Mouse (Mus musculus) layer of hippocampus, adult 18-20 months (tissue): ENCODE results near the gene Grid1. TPM values are rescaled to one million over a fixed set of nuclear protein-coding genes. Genes with fewer than 3 reads are reported as not detected.

Experiments used
- DNase-seq, 2 experiments: peaks; one replicate each; pipeline ENCODE4 v3.0.0; 2022; ENCODE audit warnings: low spot score in 2 of 2
- total RNA-seq, 2 experiments: library from RNA; stranded (reverse); gene quantifications; 2 replicates each; pipeline ENCODE4 v1.2.3; 2021

The Grid1 gene
- total RNA-seq, 2 experiments from 2014 or later: 51.1 to 53.0 TPM

GRCm38 (mm10) chr14:34980756-34981155 is 160.8 kb downstream of the Grid1 start:
- no peak for DNase-seq

GRCm38 (mm10) chr14:34989131-34989530 is 169.2 kb downstream of the Grid1 start:
- DNase-seq: no peak

GRCm38 (mm10) chr14:35006736-35007135 is 186.8 kb downstream of the Grid1 start:
- no peak for DNase-seq

- DNase-seq: no peak
These were observed 188.8 kb downstream of the Grid1 start for GRCm38 (mm10) chr14:35008674-35009073.

- no peak for DNase-seq
These were observed 189.2 kb downstream of the Grid1 start for GRCm38 (mm10) chr14:35009074-35009473.

- DNase-seq: no peak
These were observed 206.8 kb downstream of the Grid1 start for GRCm38 (mm10) chr14:35026686-35027085.

- DNase-seq: peak in 1 of 2 experiments; percentile 27
These were observed 207.7 kb downstream of the Grid1 start for GRCm38 (mm10) chr14:35027501-35028140.

GRCm38 (mm10) chr14:35029626-35030025 is 209.7 kb downstream of the Grid1 start:
- no peak for DNase-seq

- no peak for DNase-seq
These were observed 210.4 kb downstream of the Grid1 start for GRCm38 (mm10) chr14:35030271-35030670.

- no peak for DNase-seq
These were observed 212.4 kb downstream of the Grid1 start for GRCm38 (mm10) chr14:35032283-35032682.

- no peak for DNase-seq
These were observed 224.4 kb downstream of the Grid1 start for GRCm38 (mm10) chr14:35044268-35044667.

- DNase-seq: peak in 1 of 2 experiments; percentile 26
These were observed 225.2 kb downstream of the Grid1 start for GRCm38 (mm10) chr14:35044918-35045698.

GRCm38 (mm10) chr14:35049231-35049630 is 229.3 kb downstream of the Grid1 start:
- peak in 1 of 2 experiments; percentile 58 for DNase-seq

GRCm38 (mm10) chr14:35054139-35054538 is 234.2 kb downstream of the Grid1 start:
- no peak for DNase-seq

- DNase-seq: peak in 1 of 2 experiments; percentile 70
These were observed 254.7 kb downstream of the Grid1 start for GRCm38 (mm10) chr14:35074636-35075035.

- DNase-seq: peak in 1 of 2 experiments; percentile 43
These were observed 260.0 kb downstream of the Grid1 start for GRCm38 (mm10) chr14:35079954-35080353.

- no peak for DNase-seq
These were observed 272.7 kb downstream of the Grid1 start for GRCm38 (mm10) chr14:35092646-35093045.

- no peak for DNase-seq
These were observed 273.8 kb downstream of the Grid1 start for GRCm38 (mm10) chr14:35093561-35094186.

GRCm38 (mm10) chr14:35095506-35096059 is 275.7 kb downstream of the Grid1 start:
- DNase-seq: no peak

- no peak for DNase-seq
These were observed 276.2 kb downstream of the Grid1 start for GRCm38 (mm10) chr14:35096085-35096484.

GRCm38 (mm10) chr14:35097166-35097565 is 277.3 kb downstream of the Grid1 start:
- DNase-seq: peak in 1 of 2 experiments; percentile 56
